Mouse (Mus musculus) neural tube, embryonic 15.5 days (tissue): ENCODE results near the gene Olfr894. TPM values are rescaled to one million over a fixed set of nuclear protein-coding genes. Genes with fewer than 3 reads are reported as not detected.
"Not testable (repeated sequence)": the region's sequence is repeated elsewhere in the genome, so short reads cannot be mapped to it uniquely, and the experiment has no call there.

Experiments used
- ATAC-seq: fragments of 200-750 bp; cut with Nextera tagmentation; 2 replicates; pipeline ENCODE4 v1.8.0; 2017; ENCODE audit warnings: mild to moderate bottlenecking, moderate TSS enrichment, moderate library complexity; ENCODE audit not compliant: low FRiP score
- H3K27ac ChIP-seq: fragments of 300-500 bp; sonication (generic); replicated peaks from 2 replicates; pipeline ENCODE4 v1.5.1; 2015; ENCODE audit warnings: mild to moderate bottlenecking, inconsistent platforms
- H3K27me3 ChIP-seq: fragments of 300-500 bp; sonication (generic); replicated peaks from 2 replicates; pipeline ENCODE4 v1.6.1; 2015; ENCODE audit warnings: inconsistent platforms
- H3K36me3 ChIP-seq: fragments of 300-500 bp; sonication (generic); 2 replicates; pipeline ENCODE4 v1.6.1; 2015; ENCODE audit warnings: inconsistent platforms
- H3K4me1 ChIP-seq: fragments of 300-500 bp; sonication (generic); 2 replicates; pipeline ENCODE4 v1.6.1; 2015; ENCODE audit warnings: inconsistent platforms
- H3K4me2 ChIP-seq: fragments of 300-500 bp; sonication (generic); 2 replicates; pipeline ENCODE4 v1.6.1; 2015; ENCODE audit warnings: inconsistent platforms, mild to moderate bottlenecking, moderate library complexity
- H3K4me3 ChIP-seq: fragments of 300-500 bp; sonication (generic); replicated peaks from 2 replicates; pipeline ENCODE4 v1.5.1; 2015; ENCODE audit warnings: mild to moderate bottlenecking, inconsistent platforms
- H3K9ac ChIP-seq: fragments of 300-500 bp; sonication (generic); replicated peaks from 2 replicates; pipeline ENCODE4 v1.6.1; 2015; ENCODE audit warnings: mild to moderate bottlenecking, inconsistent platforms
- H3K9me3 ChIP-seq: fragments of 300-500 bp; sonication (generic); replicated peaks from 2 replicates; pipeline ENCODE4 v1.6.1; 2016; ENCODE audit warnings: inconsistent platforms
- WGBS: fragments of 180-500 bp; shearing (Covaris S2); methylation state at CpG from one replicate; pipeline ENCODE4 v1.1.7; 2015; ENCODE audit warnings: mixed read lengths; 5-methylcytosine and 5-hydroxymethylcytosine counted together
- polyA plus RNA-seq: library from polyadenylated mRNA; unstranded; fragments of >200 nt; fragmentation: Nextera tagmentation; extraction: Ambion mirVana; gene quantifications from 2 replicates; pipeline ENCODE4 v1.2.1, GENCODE M21; 2015

The Olfr894 gene
- not detected in 2 replicates for polyA plus RNA-seq

- H3K9me3 ChIP-seq: no peaks in the 10 kb centered on the region
- no peak for ATAC-seq
These were observed at the start of gene Olfr894 for GRCm38 (mm10) chr9:38217755-38218154. Gene Olfr894 (plus strand): TSS chr9:38218055.

GRCm38 (mm10) chr9:38168341-38168740, 49.5 kb upstream of the Olfr894 start:
- not testable (repeated sequence) for H3K9me3 ChIP-seq, ATAC-seq, H3K9ac ChIP-seq, H3K4me1 ChIP-seq, H3K27ac ChIP-seq, H3K4me2 ChIP-seq, H3K4me3 ChIP-seq, H3K27me3 ChIP-seq, H3K36me3 ChIP-seq
- WGBS: 51% methylated on average over 2 of the region's 2 CpGs

More at GRCm38 (mm10) chr9:38217755-38218154, at the start of gene Olfr894:
- Histone ChIP-seq H3K36me3 (no peaks in the 10 kb centered on the region), H3K27ac (no peak within 1 kb of the TSS), H3K4me2 (no peak within 1 kb of the TSS), H3K4me3 (no peak within 1 kb of the TSS), H3K4me1 (no peaks in the 10 kb centered on the region), H3K9ac (no peak within 1 kb of the TSS), H3K27me3 (no peaks in the 10 kb centered on the region)

GRCm38 (mm10) chr9:38180721-38181120, 37.1 kb upstream of the Olfr894 start, which contains the start of gene Olfr891:
Gene Olfr891 (minus strand): TSS chr9:38180821.
- ATAC-seq: no peak

GRCm38 (mm10) chr9:38208065-38208464, 9.8 kb upstream of the Olfr894 start, which contains the start of gene Olfr893:
Gene Olfr893 (plus strand): TSS chr9:38208365.
- no peak within 1 kb of the TSS for H3K4me2 ChIP-seq
- ATAC-seq: no peak
- H3K9ac ChIP-seq: no peak within 1 kb of the TSS
- no peak within 1 kb of the TSS for H3K4me3 ChIP-seq
- H3K27me3 ChIP-seq: no peaks in the 10 kb centered on the region
- H3K9me3 ChIP-seq: no peaks in the 10 kb centered on the region
- H3K36me3 ChIP-seq: no peaks in the 10 kb centered on the region
- H3K27ac ChIP-seq: no peak within 1 kb of the TSS
- WGBS: 64% methylated on average over 3 of the region's 3 CpGs
- H3K4me1 ChIP-seq: no peaks in the 10 kb centered on the region

More at GRCm38 (mm10) chr9:38180721-38181120, 37.1 kb upstream of the Olfr894 start, which contains the start of gene Olfr891:
- Histone ChIP-seq H3K27ac (no peak within 1 kb of the TSS), H3K36me3 (no peaks in the 10 kb centered on the region), H3K9me3 (no peaks in the 10 kb centered on the region), H3K27me3 (no peaks in the 10 kb centered on the region), H3K4me2 (no peak within 1 kb of the TSS), H3K4me3 (no peak within 1 kb of the TSS), H3K4me1 (no peaks in the 10 kb centered on the region), H3K9ac (no peak within 1 kb of the TSS)
- 82% methylated on average over 1 of the region's 1 CpGs for WGBS

GRCm38 (mm10) chr9:38252474-38252873, 34.6 kb downstream of the Olfr894 start, which contains the start of gene Olfr143:
Gene Olfr143 (plus strand): TSS chr9:38252774.
- Histone ChIP-seq H3K9me3 (no peaks in the 10 kb centered on the region), H3K4me2 (no peak within 1 kb of the TSS), H3K27ac (no peak within 1 kb of the TSS), H3K36me3 (no peaks in the 10 kb centered on the region), H3K4me1 (no peaks in the 10 kb centered on the region), H3K9ac (no peak within 1 kb of the TSS), H3K4me3 (no peak within 1 kb of the TSS), H3K27me3 (no peaks in the 10 kb centered on the region)
- ATAC-seq: no peak

GRCm38 (mm10) chr9:38267551-38267950, 49.7 kb downstream of the Olfr894 start, which contains the start of gene Olfr895:
Gene Olfr895 (plus strand): TSS chr9:38267851.
- Histone ChIP-seq H3K4me1 (no peaks in the 10 kb centered on the region), H3K27me3 (no peaks in the 10 kb centered on the region), H3K27ac (no peak within 1 kb of the TSS), H3K4me2 (no peak within 1 kb of the TSS), H3K9ac (no peak within 1 kb of the TSS), H3K9me3 (no peaks in the 10 kb centered on the region), H3K4me3 (no peak within 1 kb of the TSS), H3K36me3 (no peaks in the 10 kb centered on the region)
- no peak for ATAC-seq

Other genes starting within 250 kb of the Olfr894 start
- not detected in 2 replicates for gene Olfr881, start 226.2 kb upstream of the Olfr894 start, polyA plus RNA-seq
- not detected in 2 replicates for gene Olfr883, start 192.2 kb upstream of the Olfr894 start, polyA plus RNA-seq
- gene Olfr884, start 171.5 kb upstream of the Olfr894 start, polyA plus RNA-seq: not detected in 2 replicates
- gene Olfr885, start 156.7 kb upstream of the Olfr894 start, polyA plus RNA-seq: not detected in 2 replicates
- not detected in 2 replicates for gene Olfr887, start 134.0 kb upstream of the Olfr894 start, polyA plus RNA-seq
- not detected in 2 replicates for gene Olfr888, start 109.9 kb upstream of the Olfr894 start, polyA plus RNA-seq
- gene Olfr889, start 102.9 kb upstream of the Olfr894 start, polyA plus RNA-seq: 0.04 and 0.10 TPM in 2 replicates
- not detected in 2 replicates for gene Olfr890, start 75.5 kb upstream of the Olfr894 start, polyA plus RNA-seq
- gene Olfr891, start 37.2 kb upstream of the Olfr894 start, polyA plus RNA-seq: not detected in 2 replicates
- gene Olfr893, start 9.7 kb upstream of the Olfr894 start, polyA plus RNA-seq: not detected in 2 replicates
- not detected in 2 replicates for gene Olfr143, start 34.7 kb downstream of the Olfr894 start, polyA plus RNA-seq
- not detected in 2 replicates for gene Olfr895, start 49.8 kb downstream of the Olfr894 start, polyA plus RNA-seq
- gene Olfr896-ps1, start 73.1 kb downstream of the Olfr894 start, polyA plus RNA-seq: not detected in 2 replicates
- not detected in 2 replicates for gene Olfr25, start 111.0 kb downstream of the Olfr894 start, polyA plus RNA-seq
- not detected in 2 replicates for gene Olfr898, start 130.4 kb downstream of the Olfr894 start, polyA plus RNA-seq
- gene Olfr250, start 148.8 kb downstream of the Olfr894 start, polyA plus RNA-seq: not detected in 2 replicates
- gene Olfr251, start 159.0 kb downstream of the Olfr894 start, polyA plus RNA-seq: not detected in 2 replicates
- not detected in 2 replicates for gene Olfr147, start 183.6 kb downstream of the Olfr894 start, polyA plus RNA-seq
- gene Olfr901, start 211.4 kb downstream of the Olfr894 start, polyA plus RNA-seq: not detected in 2 replicates
- gene Olfr902, start 229.6 kb downstream of the Olfr894 start, polyA plus RNA-seq: not detected in 2 replicates
- not detected in 2 replicates for gene Olfr904, start 245.1 kb downstream of the Olfr894 start, polyA plus RNA-seq